Mouse (Mus musculus) C2C12 (cell line): ENCODE results near the gene Rrp1. TPM values are rescaled to one million over a fixed set of nuclear protein-coding genes. Genes with fewer than 3 reads are reported as not detected.

Experiments
- H3K27me3 ChIP-seq: one replicate; pipeline ENCODE4 v1.6.1; 2011; ENCODE audit not compliant: control insufficient read depth, insufficient read depth, insufficient read length
- H3K36me3 ChIP-seq: one replicate; pipeline ENCODE4 v1.6.1; 2011; ENCODE audit not compliant: control insufficient read depth, insufficient read depth
- H3K4me3 ChIP-seq: one replicate; pipeline ENCODE4 v1.5.1; 2011; ENCODE audit warnings: mild to moderate bottlenecking, control low read depth; ENCODE audit not compliant: poor library complexity, insufficient read depth, severe bottlenecking
- H3K79me2 ChIP-seq: one replicate; pipeline ENCODE4 v1.6.1; 2011; ENCODE audit not compliant: control insufficient read depth, insufficient read depth
- H3K79me3 ChIP-seq: one replicate; pipeline ENCODE4 v1.6.1; 2011; ENCODE audit warnings: low read depth, control low read depth
- H3ac ChIP-seq: one replicate; pipeline ENCODE3; 2011; ENCODE audit warnings: low read depth; ENCODE audit not compliant: control insufficient read depth, insufficient read length
- CEBPB ChIP-seq: IDR thresholded peaks from one replicate; pipeline ENCODE4 v1.6.1; 2011; ENCODE audit warnings: low read depth, mild to moderate bottlenecking, control low read depth, moderate library complexity
- CTCF ChIP-seq: IDR thresholded peaks from one replicate; pipeline ENCODE4 v1.5.1; 2011; ENCODE audit not compliant: control insufficient read depth, insufficient read depth, insufficient read length
- FOSL1 ChIP-seq: IDR thresholded peaks from one replicate; pipeline ENCODE4 v1.8.0; 2011; ENCODE audit warnings: mild to moderate bottlenecking, low read length; ENCODE audit not compliant: poor library complexity, insufficient read depth, severe bottlenecking
- MAX ChIP-seq: IDR thresholded peaks from one replicate; pipeline ENCODE4 v1.6.1; 2011; ENCODE audit warnings: mild to moderate bottlenecking, control low read depth
- MYOD1 ChIP-seq: IDR thresholded peaks from one replicate; pipeline ENCODE4 v1.6.1; 2011; ENCODE audit warnings: low read depth; ENCODE audit not compliant: control insufficient read depth, insufficient read length
- MYOG ChIP-seq: IDR thresholded peaks from one replicate; pipeline ENCODE4 v1.6.1; 2011; ENCODE audit not compliant: control insufficient read depth, insufficient read length; ENCODE audit errors: extremely low read depth
- USF1 ChIP-seq: IDR thresholded peaks from one replicate; pipeline ENCODE4 v1.6.1; 2011; ENCODE audit warnings: low read depth, mild to moderate bottlenecking, control low read depth, moderate library complexity
- polyA plus RNA-seq: library from polyadenylated mRNA; unstranded; fragments of >200 nt; fragmentation: generic; extraction: Trizol; gene quantifications from one replicate; pipeline ENCODE4 v1.2.1, GENCODE M21; 2012; ENCODE audit warnings: missing spikeins

Rrp1 gene
- polyA plus RNA-seq, 1 experiment: 154 TPM

DNA sequence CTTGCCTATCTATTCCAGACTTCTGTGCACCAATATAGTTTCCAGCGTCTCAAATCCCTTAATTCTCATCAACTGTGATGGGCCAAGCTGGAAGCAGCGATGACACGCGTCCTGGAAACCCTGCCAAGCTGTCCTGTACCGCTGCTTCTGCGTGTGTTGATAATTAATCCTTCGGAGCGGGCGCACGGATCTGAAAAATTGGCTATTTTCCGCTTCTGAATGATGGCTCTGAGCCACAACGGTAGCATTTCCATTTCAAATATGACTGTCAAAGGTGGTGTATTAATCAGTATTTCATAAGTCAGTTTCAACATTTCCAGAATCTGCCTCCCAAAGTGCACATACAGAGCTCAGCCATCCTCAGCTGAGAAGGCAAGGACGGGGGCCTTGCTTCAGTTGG is 43.9 kb upstream of the Rrp1 start:
- H3ac ChIP-seq: no peak overlapping the region
- no peaks in the 10 kb centered on the region for H3K27me3 ChIP-seq
- H3K4me3 ChIP-seq: no peak overlapping the region
- no peaks in the 10 kb centered on the region for H3K79me2 ChIP-seq
- no peak for TF ChIP-seq CTCF
- no peak for TF ChIP-seq FOSL1
- TF ChIP-seq USF1: no peak
- TF ChIP-seq MYOD1: no peak
- TF ChIP-seq MYOG: no peak
- TF ChIP-seq MAX: no peak
- no peak for TF ChIP-seq CEBPB
- H3K36me3 ChIP-seq: no peaks in the 10 kb centered on the region
- H3K79me3 ChIP-seq: no peaks in the 10 kb centered on the region

DNA sequence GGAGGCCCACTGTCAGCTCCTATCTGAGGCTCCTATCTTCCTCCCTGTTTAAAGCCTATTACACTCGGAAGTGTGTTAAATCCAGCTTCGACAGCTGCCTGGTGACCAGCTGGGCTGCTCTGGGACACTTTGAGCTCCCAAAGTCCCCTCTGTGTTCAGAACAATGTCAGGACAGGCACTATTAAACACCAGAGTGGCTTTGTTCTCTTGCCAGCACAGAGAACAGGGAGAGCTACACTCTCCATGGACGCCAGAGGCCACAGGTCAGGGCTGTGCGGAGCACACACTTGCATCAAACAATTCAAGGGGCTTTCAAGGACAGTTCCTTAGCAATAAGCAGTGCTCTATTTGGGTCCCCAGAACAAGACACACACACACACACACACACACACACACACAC is 39.8 kb upstream of the Rrp1 start:
- no peak overlapping the region for H3K4me3 ChIP-seq
- no peaks in the 10 kb centered on the region for H3K27me3 ChIP-seq
- peaks cover 12% of the 10 kb centered on the region for H3K36me3 ChIP-seq
- H3ac ChIP-seq: no peak overlapping the region
- no peak for TF ChIP-seq MYOG
- TF ChIP-seq FOSL1: no peak
- no peak for TF ChIP-seq USF1
- no peak for TF ChIP-seq CEBPB
- TF ChIP-seq MYOD1: no peak
- no peak for TF ChIP-seq MAX
- no peak for TF ChIP-seq CTCF
- no peaks in the 10 kb centered on the region for H3K79me2 ChIP-seq
- no peaks in the 10 kb centered on the region for H3K79me3 ChIP-seq

DNA sequence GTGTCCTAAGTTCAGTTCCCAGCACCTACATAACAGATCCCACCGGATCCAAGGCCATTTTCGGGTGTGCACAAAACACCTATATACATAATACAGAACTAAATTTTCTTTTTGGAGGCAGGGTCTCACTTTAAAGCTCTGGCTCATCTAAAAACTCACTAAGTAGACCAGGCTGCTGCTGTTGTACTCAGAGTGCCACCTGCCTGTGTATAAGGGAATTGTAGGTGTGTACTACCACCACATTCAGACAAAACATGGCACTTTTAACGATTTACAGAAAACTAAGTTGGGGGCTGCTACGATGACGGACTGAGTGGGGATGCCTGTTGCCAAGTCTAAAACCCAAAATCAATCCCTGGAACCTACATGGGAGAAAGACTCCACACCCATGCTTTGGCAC is 37.9 kb upstream of the Rrp1 start:
- Histone ChIP-seq H3K36me3 (peaks cover 17% of the 10 kb centered on the region), H3K79me3 (no peaks in the 10 kb centered on the region), H3K4me3 (no peak overlapping the region), H3K79me2 (no peaks in the 10 kb centered on the region), H3ac (no peak overlapping the region), H3K27me3 (no peaks in the 10 kb centered on the region)
- TF ChIP-seq MYOG: no peak
- TF ChIP-seq CTCF: no peak
- no peak for TF ChIP-seq CEBPB
- no peak for TF ChIP-seq MAX
- no peak for TF ChIP-seq MYOD1
- no peak for TF ChIP-seq FOSL1
- no peak for TF ChIP-seq USF1

DNA sequence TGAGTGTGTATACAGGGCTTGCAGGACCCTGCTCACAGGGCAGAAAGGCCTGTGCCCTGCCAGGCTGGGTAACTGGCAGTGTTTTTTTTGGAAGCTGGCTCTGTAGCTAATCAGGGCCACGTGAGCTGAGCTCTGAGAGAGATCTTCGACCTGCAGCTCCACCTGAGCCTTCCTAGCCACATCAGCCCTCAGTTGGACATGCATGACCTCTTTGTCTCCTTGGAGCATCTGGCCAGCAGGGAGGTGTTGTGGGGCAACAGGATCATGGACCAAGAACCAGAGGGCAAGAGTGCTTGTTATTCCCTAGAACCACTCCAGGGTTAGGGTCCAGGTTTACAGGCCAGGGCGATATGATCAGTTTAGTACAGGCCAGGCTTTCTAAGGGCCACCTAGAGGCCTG is 34.6 kb upstream of the Rrp1 start:
- TF ChIP-seq FOSL1 (no peak), CEBPB (no peak), USF1 (no peak), MYOD1 (no peak), MAX (no peak), MYOG (no peak)
- Histone ChIP-seq H3K79me3 (no peaks in the 10 kb centered on the region), H3K36me3 (peaks cover 21% of the 10 kb centered on the region)

GRCm38 (mm10) chr10:78446195-78446594 is 33.4 kb upstream of the Rrp1 start:
- Histone ChIP-seq H3K79me2 (no peaks in the 10 kb centered on the region), H3K36me3 (peaks cover 21% of the 10 kb centered on the region), H3ac (no peak overlapping the region), H3K79me3 (no peaks in the 10 kb centered on the region), H3K4me3 (no peak overlapping the region), H3K27me3 (no peaks in the 10 kb centered on the region)
- TF ChIP-seq MAX: no peak
- no peak for TF ChIP-seq MYOD1
- no peak for TF ChIP-seq FOSL1
- TF ChIP-seq MYOG: no peak
- no peak for TF ChIP-seq USF1
- no peak for TF ChIP-seq CEBPB
- no peak for TF ChIP-seq CTCF

More for the DNA sequence above, 34.6 kb upstream of the Rrp1 start:
- Histone ChIP-seq H3K4me3 (no peak overlapping the region), H3K27me3 (no peaks in the 10 kb centered on the region), H3K79me2 (no peaks in the 10 kb centered on the region), H3ac (no peak overlapping the region)

GRCm38 (mm10) chr10:78442292-78442691 is 29.4 kb upstream of the Rrp1 start:
- Histone ChIP-seq H3K4me3 (no peak overlapping the region), H3ac (no peak overlapping the region), H3K79me2 (no peaks in the 10 kb centered on the region), H3K27me3 (no peaks in the 10 kb centered on the region), H3K79me3 (no peaks in the 10 kb centered on the region), H3K36me3 (peaks cover 10% of the 10 kb centered on the region)
- TF ChIP-seq CEBPB (no peak), MYOG (no peak), CTCF (no peak), USF1 (no peak)
